Mouse (Mus musculus) gastrocnemius, postnatal 14 days (tissue): ENCODE measurements around the gene Sorbs1. TPM values are rescaled to one million over a fixed set of nuclear protein-coding genes. Genes with fewer than 3 reads are reported as not detected.
A peak's percentile ranks its signal among the peaks of the same experiment; 100 is the strongest.

Experiments
- DNase-seq: peaks from one replicate; pipeline ENCODE4 v3.0.0; 2021; ENCODE audit warnings: mixed read lengths
- intact Hi-C: fragments of 180-260 bp; cut with DNase I; formaldehyde crosslinking; loops from one replicate; pipeline ENCODE4 v1.15.1; 2025; ENCODE audit warnings: low total_unique reads
- total RNA-seq, 2 experiments: library from RNA; stranded (reverse); gene quantifications; 2 replicates each; pipeline ENCODE4 v1.2.3; 2021

Sorbs1 gene
- total RNA-seq, 2 experiments from 2014 or later, result 59.4 to 109 TPM

GRCm38 (mm10) chr19:40490765-40491164 is 22.8 kb downstream of the Sorbs1 start:
- DNase-seq, result no peak
- intact Hi-C loops, result no loop called here

DNA sequence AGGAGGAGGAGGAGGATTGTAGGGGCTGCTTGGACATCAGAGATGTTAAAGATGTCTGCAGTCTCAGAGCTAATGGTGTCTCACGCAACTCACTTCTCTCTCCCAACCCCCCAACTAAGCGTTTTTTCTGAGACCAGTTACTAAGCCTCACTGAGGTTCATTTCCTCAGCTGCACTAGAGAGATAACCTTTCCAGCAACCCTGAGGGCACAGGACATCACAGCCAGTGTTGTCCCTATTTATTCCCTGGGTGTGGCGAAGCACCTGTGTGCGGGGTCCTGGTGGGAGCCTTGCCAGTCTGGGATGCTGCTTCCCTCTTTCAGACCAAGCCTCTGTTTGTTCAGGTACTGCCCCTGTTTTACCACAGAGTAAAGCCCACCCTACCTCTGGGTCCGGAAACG is 23.9 kb downstream of the Sorbs1 start:
- intact Hi-C loops, result no loop called here
- DNase-seq, result no peak

DNA sequence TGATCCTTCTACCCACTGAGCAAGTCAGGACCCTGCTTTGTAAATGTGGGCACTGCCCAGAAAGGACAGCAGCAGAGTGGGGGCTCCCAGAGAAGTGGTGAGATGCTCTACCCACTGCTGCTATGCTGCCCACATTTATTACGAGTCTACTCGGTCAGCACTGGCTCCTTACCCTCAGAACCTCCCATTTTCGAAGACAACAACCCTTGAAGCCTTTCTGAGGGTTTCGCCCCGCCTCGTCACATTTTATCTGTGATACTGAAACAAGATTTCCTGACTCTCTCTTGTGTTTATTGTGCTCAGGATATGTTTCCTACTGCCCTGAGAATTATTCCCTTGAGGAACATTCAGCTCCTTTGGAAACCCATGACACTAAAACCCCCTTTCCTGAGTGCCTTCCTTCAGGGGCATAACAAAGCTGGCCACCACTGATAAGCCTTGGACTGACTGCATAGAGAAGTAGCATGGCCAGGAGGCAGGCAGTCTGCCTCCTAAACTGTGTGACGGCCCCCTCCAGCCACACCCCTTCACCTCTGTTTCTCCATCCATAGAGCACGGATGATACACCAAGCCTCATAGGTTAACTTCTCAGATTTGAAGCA is 24.6 kb downstream of the Sorbs1 start:
- DNase-seq, result no peak
- intact Hi-C loops, result no loop called here

DNA sequence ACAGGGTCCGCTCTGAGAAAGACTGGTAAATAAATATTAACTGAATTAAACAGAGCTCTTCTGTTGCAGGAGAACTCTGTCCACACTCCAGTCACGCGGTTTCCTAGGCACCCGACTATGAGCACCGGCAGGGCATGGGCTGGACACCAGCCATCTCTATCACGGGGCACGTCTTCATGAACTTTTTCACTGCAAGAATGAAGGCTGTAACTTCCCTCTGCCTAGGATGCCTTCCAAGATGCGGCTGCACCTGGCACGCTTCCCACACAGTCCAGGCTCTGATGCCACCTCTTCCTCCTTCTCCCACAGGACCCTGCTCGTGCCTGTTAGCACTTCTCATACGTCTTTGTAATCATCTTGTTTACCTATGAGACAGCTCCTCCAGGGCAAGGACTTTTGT is 26.0 kb downstream of the Sorbs1 start:
- DNase-seq, result peak; percentile 39
- intact Hi-C loops, result no loop called here

- intact Hi-C loops, result no loop called here
- no peak for DNase-seq
These were observed 32.5 kb downstream of the Sorbs1 start for GRCm38 (mm10) chr19:40481115-40481514.

DNA sequence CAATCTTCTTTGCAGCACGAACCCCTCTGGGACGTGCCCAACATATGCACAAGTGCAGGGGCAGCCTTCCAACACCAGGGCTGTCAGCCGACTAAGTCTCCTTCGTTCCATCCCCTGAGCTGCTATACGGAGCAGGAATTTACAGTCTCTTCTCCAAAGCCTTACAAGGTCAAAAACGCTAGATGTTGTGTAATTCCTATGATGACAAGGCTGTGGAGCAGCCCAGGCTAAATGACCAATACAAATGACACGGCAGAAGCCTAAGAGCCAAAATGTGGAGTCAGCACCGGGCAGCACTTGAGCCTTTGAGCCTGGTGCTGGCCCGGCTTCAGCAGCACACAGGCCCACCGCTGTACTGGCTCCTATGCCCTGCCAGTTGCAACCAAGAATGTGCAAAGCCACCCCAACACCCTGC is 35.4 kb downstream of the Sorbs1 start:
- intact Hi-C loops, result no loop called here
- DNase-seq, result peak; percentile 36

- peak; percentile 34 for DNase-seq
- intact Hi-C loops, result no loop called here
These were observed 36.1 kb downstream of the Sorbs1 start for GRCm38 (mm10) chr19:40477445-40477941.

GRCm38 (mm10) chr19:40476491-40476890 is 37.1 kb downstream of the Sorbs1 start:
- no peak for DNase-seq
- intact Hi-C loops, result no loop called here

- peak; percentile 31 for DNase-seq
- intact Hi-C loops, result no loop called here
These were observed 41.9 kb downstream of the Sorbs1 start for GRCm38 (mm10) chr19:40471526-40472245.

DNA sequence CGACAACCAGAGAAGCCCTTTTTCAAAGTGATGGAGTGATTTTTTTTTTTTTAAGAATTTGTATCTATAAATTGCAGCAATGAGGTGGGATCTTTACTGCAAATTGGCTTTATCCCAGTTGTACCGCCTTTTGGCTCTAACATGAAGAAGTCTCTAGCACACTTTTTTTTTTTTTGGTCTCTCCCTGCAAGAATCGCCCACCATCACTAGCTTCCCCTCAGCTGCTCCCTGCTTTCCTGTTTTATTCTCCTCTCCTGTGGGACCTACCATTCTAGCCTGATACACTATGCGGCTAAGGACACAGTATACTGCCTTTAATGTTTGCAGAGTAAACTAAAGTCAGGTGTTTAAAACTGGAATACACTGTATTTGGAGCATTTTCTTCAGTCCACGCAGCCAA is 43.8 kb downstream of the Sorbs1 start:
- intact Hi-C loops, result no loop called here
- DNase-seq, result no peak

- peak; percentile 13 for DNase-seq
- intact Hi-C loops, result no loop called here
These were observed 45.3 kb downstream of the Sorbs1 start for GRCm38 (mm10) chr19:40468308-40468707.

- DNase-seq, result peak; percentile 22
- intact Hi-C loops, result no loop called here
These were observed 45.8 kb downstream of the Sorbs1 start for GRCm38 (mm10) chr19:40467810-40468209.

- intact Hi-C loops, result no loop called here
- no peak for DNase-seq
These were observed 48.2 kb downstream of the Sorbs1 start for GRCm38 (mm10) chr19:40465339-40465738.

GRCm38 (mm10) chr19:40464408-40464807 is 49.2 kb downstream of the Sorbs1 start:
- intact Hi-C loops, result no loop called here
- no peak for DNase-seq

- DNase-seq, result no peak
- intact Hi-C loops, result no loop called here
These were observed 50.7 kb downstream of the Sorbs1 start for GRCm38 (mm10) chr19:40462892-40463291.

DNA sequence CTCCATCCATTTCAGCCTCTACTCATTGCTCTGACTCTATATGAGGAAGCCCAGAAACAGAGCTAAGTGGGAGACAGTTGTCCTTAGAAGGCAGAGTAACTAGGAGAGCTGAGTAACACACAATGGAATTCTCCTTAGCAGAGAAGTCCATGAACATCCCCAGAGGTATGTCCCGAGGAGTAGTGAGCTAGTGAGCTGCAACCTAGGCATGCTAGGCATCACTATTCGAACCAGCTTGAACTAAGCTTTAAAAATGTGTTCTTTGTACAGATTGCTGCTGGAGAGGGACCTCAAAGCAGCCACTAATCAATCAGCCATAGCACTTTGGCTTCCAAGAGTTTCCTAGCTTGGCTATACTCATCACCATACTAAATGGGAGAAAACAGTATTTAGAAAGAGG is 51.1 kb downstream of the Sorbs1 start:
- intact Hi-C loops, result no loop called here
- DNase-seq, result no peak

DNA sequence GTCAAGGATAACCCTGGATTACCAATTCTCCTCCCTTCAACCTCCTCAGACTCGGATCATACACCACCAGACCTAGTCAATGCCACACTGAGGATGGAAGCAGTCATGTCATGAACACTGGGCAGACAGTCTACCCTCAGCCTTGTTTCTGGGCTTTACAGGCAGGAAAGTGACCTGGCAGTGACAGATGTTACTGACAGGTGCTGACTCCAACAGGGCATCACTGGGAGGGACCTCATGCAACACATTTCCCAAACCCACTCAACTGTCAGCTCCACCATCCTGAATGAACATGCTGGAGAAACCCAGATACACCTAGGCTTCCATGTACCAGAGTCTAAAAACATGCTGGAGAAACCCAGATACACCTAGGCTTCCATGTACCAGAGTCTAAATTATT is 51.9 kb downstream of the Sorbs1 start:
- DNase-seq, result no peak
- intact Hi-C loops, result no loop called here

GRCm38 (mm10) chr19:40460854-40461490 is 52.6 kb downstream of the Sorbs1 start:
- intact Hi-C loops, result no loop called here
- DNase-seq, result no peak

- intact Hi-C loops, result no loop called here
- DNase-seq, result no peak
These were observed 54.2 kb downstream of the Sorbs1 start for GRCm38 (mm10) chr19:40459338-40459737.

- intact Hi-C loops, result no loop called here
- no peak for DNase-seq
These were observed 54.8 kb downstream of the Sorbs1 start for GRCm38 (mm10) chr19:40458806-40459205.

DNA sequence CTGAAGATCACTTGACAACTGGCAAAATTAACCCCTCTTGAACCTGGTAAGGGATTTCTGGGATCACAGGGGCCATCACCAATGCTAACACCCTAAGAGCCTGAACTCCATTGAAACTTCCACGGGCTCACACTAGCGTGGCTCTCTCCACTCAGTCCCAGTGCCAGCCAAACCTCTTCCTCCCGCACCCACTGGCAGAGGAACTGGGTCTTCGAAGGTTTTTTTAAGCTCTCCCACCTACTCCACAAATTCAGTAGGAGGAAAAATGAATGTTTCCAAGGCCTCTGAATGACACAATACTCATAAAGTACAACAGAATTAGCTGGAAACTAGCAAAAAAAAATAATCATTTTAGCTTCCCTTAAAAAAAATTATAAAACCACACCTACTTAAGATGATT is 58.3 kb downstream of the Sorbs1 start:
- DNase-seq, result no peak

More for the DNA sequence above, 58.3 kb downstream of the Sorbs1 start:
- intact Hi-C loops, result no loop called here
